Mouse (Mus musculus) adipocyte (in vitro differentiated cells): ENCODE measurements around the gene Styk1.

Experiments
- DNase-seq: peaks from one replicate; pipeline ENCODE4 v3.0.0-alpha.2; 2016; ENCODE audit warnings: low spot score

Styk1 gene

GRCm38 (mm10) chr6:131369866-131370616 lies 16.6 kb upstream of the Styk1 start:
- DNase-seq, result peak; percentile 76

- DNase-seq, result peak; percentile 77
These were observed 13.7 kb upstream of the Styk1 start for GRCm38 (mm10) chr6:131367101-131367500.

DNA sequence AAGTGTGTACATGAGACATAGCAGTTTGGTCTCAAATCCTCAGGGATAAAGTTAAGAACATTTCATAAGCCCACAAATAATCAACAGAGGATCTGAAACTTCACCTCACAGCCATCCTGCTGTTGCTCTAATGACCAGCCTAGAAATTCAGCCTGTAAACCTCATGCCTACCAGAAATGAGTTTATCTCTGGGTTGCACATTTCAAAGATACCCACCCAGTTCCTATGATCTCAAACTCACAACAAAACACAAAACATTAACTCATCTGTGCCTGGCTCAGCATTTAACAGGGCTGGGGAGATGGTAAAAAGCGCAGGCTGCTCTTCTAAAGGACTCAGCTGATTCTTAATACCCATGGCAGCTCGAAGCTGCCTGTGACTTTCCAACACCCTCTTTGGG lies 11.0 kb upstream of the Styk1 start:
- DNase-seq, result no peak

DNA sequence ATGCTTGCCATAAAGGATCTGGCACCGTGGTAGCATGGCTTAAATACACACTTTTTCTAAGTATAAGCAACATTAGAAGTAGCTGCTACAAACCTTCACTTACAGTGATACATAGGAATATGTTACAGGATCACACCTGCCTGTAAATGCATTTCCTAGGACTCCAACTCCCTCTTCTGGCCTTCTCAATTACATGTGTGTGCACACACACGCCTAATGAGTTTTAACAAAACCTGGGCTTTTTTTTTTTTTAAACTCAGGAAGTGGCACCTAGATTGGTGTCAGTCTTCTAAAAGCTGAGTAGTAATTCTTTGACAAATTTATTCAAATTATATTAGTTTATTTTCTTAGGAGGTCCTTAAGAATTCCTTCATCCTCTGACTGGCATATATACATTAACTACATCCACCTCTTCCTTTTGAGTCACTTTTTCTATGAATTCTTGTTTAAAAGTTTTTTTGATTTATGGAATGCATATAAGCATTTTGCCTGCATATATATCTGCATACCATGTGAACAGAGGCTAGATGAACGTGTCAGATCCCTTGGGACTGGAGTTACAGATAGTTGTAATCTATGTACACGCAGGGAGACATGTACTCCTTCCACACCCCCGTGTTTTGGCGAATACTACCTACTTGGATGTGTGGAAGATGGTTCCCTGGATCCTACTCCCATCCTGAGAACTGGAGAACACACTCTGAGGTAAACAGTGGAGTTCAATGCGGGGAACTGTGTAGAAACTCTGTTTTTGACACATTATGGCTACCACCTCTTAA lies 9.8 kb upstream of the Styk1 start:
- no peak for DNase-seq

GRCm38 (mm10) chr6:131360693-131361092 lies 7.3 kb upstream of the Styk1 start:
- DNase-seq, result peak; percentile 51

DNA sequence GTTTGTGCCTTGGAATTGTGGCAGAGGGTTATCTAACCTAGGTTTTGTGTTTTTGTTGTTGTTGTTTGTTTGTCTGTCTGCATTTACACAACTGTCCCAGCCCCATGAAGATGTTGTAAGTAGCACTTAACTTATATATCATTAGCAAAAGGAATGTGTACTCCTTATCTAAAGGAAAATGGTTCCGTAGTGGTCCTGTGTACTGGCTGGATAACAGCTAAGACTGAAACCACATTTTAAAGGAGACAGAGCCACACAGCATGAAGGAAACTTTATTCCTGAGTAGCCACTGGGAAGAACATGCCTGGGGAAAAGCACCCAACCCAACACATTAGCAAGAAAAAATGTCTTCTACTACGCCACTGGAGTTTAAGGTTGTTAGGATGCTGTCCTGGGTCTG lies 6.1 kb upstream of the Styk1 start:
- DNase-seq, result no peak

DNA sequence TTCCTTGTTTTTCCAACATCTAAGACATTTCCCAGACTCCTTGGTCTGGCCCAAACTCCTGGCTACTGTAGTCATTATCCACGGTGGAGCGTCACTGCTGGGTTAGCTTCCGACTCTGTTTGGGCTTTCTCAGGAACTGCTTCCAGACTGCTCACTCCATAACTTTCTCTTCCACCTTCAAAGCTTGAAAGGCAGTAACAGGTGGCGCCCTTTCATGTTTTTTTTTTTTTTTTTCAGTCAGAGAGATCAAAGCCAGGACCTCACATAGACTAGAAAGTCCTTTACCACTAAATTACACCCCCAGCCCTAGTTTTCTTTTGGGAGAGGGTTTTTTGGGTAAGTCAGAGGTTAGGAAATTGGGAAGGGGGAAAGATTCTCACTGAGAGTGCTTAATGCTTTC lies 1.5 kb upstream of the Styk1 start:
- no peak for DNase-seq

DNA sequence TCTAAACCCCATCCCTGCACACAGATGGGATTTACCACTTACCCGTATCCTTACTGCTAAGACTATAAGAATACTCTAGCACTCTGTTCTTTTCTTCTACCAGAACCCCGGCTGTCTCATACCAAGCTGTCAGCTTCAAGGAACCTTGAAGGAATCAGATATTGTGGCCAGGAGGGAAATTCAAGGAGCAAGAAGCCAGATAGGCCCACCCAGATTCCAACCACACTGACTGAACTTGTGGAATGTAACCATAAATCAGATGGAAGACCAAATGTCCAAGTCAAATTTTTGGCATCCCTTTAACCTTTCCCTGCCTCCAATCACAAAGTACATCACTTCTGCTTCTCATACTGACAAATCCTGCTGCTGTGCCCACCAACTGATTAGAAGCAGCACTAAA lies 6.4 kb downstream of the Styk1 start:
- no peak for DNase-seq

DNA sequence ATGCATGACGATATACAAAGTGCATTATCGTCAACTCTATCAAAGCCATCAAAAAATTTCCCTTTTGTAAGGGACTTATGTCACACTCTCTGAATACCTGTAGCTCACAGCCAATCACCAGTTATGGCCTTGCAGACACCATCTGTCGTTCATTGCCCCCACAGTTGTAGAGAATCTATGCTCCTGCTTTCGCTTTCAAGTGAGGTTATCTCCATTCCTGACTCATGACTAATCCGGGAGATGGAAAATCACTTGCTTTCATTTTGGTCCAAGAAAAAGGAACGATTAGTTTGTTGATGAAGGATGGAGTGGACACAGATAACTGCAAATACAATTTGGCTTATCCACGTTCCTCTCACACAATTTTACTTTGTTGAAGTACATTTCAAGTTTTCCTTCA lies 9.1 kb downstream of the Styk1 start:
- DNase-seq, result no peak

DNA sequence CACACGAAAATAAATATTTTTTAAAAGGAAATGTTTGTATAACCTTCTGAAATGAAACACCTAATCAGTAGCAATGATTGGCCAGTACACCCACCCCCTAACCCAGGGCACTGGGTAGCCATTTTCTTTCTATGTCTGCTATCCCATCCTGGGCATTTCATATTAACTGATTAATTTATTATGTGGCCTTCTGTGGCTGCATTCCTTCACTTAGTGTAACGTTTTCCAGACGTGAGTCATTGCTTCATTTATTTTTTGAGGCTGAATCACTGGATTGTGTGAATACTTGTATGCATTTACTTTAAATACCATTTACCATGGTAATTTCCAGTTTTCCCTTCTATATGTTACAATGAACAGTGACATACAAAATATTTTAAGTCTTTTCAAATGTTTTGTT lies 13.3 kb downstream of the Styk1 start:
- no peak for DNase-seq

DNA sequence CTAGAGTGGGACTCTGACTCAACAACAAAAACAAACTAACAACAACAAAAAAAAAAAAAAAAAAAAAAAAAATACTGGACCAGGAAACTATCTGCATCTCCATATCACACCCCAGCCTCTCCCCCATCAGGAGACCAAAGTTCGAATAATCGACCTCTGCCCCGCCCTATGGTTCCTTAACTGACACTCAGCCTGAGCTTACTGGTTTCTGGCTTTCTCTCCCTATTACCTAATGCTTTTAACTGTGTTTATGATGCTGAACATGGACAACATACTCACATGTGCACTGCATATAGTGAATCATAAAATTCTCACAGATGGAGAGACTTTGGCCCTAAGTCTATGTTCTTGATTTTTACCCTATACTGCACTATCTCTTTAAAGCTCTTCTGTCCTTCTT lies 14.1 kb downstream of the Styk1 start:
- no peak for DNase-seq

GRCm38 (mm10) chr6:131338787-131339186 lies 14.6 kb downstream of the Styk1 start:
- DNase-seq, result no peak

- DNase-seq, result no peak
These were observed 26.3 kb downstream of the Styk1 start for GRCm38 (mm10) chr6:131327076-131327475.

DNA sequence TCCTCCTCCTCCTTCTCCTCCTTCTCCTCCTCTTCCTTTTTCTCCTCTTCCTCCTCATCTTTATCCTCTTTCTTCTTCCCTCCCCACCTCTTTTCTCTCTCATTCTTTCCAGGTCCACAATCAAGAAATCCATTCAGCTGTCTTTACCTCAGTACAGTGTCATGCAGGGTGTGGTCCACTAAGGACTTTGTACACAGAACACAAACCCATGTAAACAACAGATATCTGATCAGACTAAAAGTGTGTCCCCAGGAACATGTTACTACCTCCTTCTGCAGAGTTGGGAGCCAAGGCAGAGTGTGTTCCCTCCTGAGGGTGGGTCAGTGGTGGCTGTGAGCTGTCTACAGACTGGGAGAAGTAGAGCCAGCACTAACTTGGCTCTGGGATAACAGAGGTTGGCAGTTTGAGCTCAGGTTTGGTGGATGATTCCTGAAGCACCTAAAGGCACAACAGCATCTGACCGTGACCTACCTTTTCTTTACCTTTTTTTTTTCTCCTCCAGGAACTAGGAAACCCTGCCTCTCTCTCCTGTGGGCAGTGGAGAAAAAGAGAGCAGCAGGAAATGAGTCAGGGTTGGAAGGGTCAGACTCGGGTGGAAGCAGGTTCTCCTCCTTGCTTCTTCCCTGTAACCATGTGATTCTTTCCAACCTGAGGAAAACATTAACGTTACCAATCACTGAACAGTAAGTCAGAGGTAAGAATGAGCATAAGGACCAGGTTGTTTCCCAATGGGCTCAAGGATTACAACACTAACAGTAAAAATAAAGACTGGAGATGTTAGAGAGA lies 31.4 kb downstream of the Styk1 start:
- DNase-seq, result no peak

DNA sequence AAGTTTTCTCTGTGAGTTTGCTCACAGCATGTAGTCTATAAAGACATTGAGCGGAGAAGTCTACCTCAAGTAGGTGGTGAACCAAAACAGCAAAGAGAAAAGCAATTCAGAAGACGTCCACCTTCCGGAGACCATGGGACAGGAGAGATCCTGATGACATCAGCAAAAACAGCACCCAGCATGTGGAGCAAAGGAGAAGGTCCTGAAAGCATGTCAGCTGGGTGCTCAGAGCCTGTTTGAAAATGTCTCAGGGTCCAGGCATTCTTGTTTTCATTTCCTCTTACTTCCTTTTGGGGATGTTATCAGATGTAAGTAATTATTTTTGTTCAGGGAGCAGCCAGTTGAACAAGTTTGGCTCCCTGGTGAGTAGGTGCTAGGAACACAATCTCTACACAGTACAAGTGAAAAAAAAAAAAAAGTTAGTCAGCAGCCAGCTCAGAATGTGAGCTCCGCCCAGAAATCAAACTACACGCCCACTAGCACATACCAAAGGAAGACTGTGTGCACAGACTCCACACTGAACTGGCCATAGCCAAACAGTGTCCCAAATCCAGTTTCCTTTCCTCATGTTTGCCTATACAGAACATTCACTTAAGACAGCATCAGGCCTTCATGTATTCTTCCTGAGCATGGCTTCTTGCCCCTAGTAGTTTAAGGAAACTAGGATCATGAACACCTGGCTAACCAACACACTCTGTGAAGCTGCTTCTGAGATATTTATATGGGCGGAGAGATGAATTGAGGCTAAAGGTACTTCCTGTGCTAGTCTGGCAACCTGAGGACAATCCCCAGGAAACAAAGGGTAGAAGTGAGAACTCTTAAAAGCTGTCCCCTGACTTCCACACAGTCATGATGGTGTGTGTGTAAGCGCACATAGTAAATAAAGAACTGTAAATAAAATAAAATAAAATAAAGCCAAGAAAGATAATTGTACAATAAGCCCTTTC lies 37.0 kb downstream of the Styk1 start:
- DNase-seq, result peak; percentile 20

DNA sequence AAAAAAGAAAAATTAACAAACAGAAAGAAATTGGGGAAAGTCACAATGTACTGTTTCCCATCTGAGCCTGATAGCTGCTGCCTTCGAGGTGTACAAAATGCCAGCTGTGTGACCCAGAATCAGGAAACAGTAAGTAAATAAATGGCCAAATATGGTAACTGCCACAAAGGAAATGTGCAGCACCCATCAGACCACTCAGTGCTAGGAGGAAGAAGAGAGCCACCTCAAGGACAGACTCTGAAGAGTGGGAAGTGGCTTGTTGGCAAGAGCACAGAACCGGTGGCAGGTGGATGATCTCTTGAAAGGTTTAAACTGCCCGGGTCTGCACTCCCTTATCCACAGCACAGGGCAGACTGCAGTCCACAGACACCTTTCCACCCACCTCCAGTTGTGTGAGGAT lies 45.4 kb downstream of the Styk1 start:
- DNase-seq, result no peak

GRCm38 (mm10) chr6:131304776-131305175 lies 48.6 kb downstream of the Styk1 start:
- no peak for DNase-seq

DNA sequence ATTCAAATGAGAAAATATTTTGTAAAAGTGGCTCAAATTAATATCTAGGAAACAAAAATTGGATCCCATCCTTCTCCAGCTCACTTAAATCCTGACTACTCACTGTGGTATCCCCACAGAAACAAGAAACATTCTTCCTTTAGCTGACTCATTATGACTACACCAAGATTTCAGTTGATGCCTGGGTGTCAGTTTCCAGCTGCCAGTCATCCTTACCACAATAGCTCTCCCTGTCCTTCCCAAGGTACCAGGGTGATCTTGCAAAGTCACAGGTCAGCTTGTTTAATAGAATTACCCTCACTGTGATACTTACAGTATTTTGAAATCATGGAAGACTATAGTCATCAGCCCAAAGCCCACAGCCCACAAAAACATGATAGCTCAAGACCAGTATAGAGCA lies 54.9 kb downstream of the Styk1 start:
- DNase-seq, result no peak

DNA sequence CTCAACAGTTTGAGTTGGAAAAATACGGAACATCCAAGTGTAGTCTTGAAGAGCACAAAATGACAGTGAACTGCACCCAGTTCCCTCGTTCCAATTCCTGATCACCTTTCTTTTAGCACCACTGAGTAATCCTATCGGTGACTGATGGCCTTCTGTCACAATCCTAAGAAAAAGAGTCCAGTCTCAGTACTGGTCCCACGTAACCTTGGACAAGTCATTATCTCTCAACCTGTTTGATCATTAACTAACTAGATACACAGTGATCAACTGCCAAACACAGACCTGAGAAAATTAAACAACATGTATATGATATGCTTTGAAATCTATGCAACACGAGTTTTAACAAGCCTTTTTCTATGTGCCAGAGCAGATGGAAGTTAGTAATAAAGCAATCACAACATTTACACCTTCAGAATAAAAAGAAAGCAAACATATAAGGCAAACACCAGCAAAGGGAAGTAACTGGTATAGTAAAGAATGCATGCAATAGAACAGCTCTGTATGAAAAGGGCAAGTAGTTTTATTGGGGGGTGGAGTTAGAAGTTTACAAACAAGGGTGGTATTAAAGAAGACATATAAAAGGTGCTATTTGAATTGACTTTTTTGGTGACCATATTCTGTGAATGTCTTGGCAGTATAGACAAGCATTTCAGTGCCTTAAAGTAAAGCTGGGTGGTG lies 58.8 kb downstream of the Styk1 start:
- no peak for DNase-seq

- peak; percentile 14 for DNase-seq
These were observed 59.5 kb downstream of the Styk1 start for GRCm38 (mm10) chr6:131293916-131294315.
